Mouse (Mus musculus): ENCODE results near the gene Miip. TPM values are rescaled to one million over a fixed set of nuclear protein-coding genes. Genes with fewer than 3 reads are reported as not detected.

Gene Miip
- polyA plus RNA-seq (2012; rRNA removed): 78.7 and 87.3 TPM in 2 replicates

DNA sequence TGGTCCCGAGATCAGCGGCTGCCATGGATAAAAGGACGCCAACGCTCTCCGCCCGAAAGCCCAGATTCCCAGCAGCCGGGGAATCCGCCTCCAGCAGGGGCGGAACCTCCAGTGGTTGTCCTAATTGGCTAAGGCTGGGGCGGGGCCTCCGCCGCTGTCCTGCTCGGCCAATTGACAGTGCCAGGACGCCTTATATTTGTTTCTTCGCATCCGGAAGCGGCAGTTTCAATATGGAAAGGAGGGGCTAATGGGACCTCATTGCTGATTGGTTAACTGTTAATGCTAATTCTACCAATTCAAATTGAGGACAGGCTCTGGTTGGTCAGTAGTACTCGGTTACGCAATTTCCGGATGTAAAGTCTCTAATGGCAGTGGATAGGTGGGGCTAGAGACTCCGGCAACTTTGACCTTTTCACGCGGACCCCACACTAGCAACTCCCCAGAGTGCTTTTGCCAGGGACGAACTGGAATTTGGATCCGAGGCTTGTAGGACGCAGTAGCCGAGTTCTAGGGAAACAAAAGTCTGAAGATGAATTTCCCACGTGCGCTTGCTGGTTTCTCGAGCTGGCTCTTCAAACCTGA lies at the start of gene Miip, which contains the start of gene Fv1:
Gene Miip, minus strand, starts transcription at position 367 of the 582 bp plus-strand sequence.
Gene Fv1, plus strand, starts transcription at position 530 of the 582 bp plus-strand sequence.

DNA sequence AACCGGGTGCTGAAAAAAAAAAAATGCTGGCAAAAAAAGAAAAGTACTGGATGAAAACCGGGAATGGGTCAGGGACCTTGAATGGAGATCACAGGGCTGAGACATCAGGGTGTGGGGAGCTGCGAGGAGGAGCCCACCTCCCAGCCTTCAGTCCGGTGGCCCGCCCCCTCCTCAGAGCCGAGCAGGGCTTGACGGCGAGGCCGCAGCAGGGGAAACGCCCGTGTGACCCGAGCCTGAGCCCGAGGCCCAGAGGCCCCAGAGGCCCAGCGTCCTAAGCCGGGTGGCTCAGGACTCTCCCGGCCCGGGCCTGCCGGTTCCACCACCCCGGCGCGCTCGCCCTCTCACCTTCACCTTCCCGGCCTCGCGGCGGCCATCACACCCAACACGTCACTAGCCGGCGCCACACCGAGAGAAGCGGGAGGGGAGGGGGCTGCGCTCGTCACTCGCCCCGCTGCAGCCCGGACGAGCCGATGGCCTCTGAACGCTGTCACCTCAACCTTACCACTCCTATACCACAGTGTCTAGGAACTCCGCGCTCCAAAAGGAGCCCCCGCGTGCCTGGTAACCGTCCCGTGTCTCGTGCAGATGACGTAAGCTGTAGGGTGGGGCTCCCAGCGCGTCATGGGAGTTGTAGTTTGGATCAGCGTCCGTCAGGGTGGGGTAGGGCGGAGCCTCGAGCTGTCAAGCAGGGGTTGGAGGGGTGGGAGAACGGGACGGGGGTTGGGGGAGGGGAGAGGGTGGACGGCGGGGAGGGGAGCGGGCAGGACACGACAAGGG lies 35.9 kb upstream of the Miip start, which contains the start of gene Mfn2:
Gene Mfn2, minus strand, starts transcription at position 392 of the 777 bp plus-strand sequence.

DNA sequence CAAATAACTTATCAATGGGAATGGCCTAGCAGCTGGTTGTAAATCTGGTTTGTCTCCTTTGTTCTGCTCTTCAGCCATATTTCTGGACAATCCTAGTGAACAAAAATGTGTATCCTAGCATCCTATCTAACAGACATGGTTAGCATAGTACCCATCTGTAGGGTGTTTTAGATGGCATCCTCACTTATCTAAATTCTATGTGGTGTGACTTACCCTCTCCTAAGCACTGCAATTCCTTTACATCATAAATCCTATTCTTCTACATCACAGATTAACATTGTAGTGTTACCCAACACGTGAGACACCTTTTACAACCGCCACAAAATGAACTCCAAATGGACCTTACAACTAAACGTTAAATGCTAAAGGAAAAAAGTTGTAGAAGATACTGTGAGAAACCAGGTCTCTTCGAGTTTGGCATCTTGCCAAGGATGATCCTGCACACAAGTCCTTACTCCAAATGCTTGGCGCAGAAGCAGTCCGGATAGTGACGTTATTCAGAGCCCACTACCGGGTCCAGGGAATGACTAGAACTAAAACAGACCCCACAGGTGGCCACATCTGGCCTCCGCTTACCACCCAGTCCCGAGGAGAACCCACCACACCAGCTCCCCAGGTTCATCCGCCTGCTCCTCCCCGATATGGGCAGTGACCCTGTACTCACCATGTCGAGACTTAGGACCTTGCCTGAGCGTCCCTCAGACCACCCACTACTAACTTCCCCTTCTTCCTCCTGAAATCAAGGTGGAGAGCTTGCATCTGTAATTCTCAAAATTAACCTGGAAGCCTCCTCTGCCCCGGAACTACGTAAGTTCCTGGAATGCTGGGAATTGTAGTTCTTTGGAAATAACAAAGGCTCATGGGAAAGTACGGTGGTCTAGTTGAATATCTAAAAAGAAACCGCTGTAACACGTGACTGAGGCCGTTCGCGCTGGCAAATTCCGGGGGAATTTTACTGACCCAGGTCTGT lies 20.7 kb downstream of the Miip start, which contains the start of gene Zfp933:
Gene Zfp933, minus strand, starts transcription at position 753 of the 970 bp plus-strand sequence.

Other genes with a start within 250 kb of the Miip start
- gene Zfp979, start 226.3 kb downstream of the Miip start, polyA plus RNA-seq (2012; rRNA removed): 0.09 TPM in 1 of 2 replicates, not detected in the other
- not detected in 2 replicates for gene Zfp534, start 166.3 kb downstream of the Miip start, polyA plus RNA-seq (2012; rRNA removed)
- gene Zfp984, start 59.0 kb downstream of the Miip start, polyA plus RNA-seq (2012; rRNA removed): 0.16 and 0.18 TPM in 2 replicates
- 0.33 and 0.36 TPM in 2 replicates for gene Zfp933, start 20.4 kb downstream of the Miip start, polyA plus RNA-seq (2012; rRNA removed)
- gene Fv1, start 163 bp upstream of the Miip start, polyA plus RNA-seq (2012; rRNA removed): 0.87 and 1.2 TPM in 2 replicates
- gene Mfn2, start 35.9 kb upstream of the Miip start, polyA plus RNA-seq (2012; rRNA removed): 42.5 and 48.6 TPM in 2 replicates
- 58.8 and 82.3 TPM in 2 replicates for gene Plod1, start 68.0 kb upstream of the Miip start, polyA plus RNA-seq (2012; rRNA removed)
- 135 and 150 TPM in 2 replicates for gene 2510039O18Rik, start 72.1 kb upstream of the Miip start, polyA plus RNA-seq (2012; rRNA removed)
- not detected in 2 replicates for gene Nppb, start 117.0 kb upstream of the Miip start, polyA plus RNA-seq (2012; rRNA removed)
- 0.26 TPM in 1 of 2 replicates, not detected in the other for gene Nppa, start 131.9 kb upstream of the Miip start, polyA plus RNA-seq (2012; rRNA removed)
- gene Clcn6, start 170.0 kb upstream of the Miip start, polyA plus RNA-seq (2012; rRNA removed): 13.8 and 14.0 TPM in 2 replicates
- gene Mthfr, start 170.3 kb upstream of the Miip start, polyA plus RNA-seq (2012; rRNA removed): 48.6 and 54.9 TPM in 2 replicates
- 54.8 and 69.8 TPM in 2 replicates for gene Agtrap, start 219.2 kb upstream of the Miip start, polyA plus RNA-seq (2012; rRNA removed)

Measured in ovary, adult 2 months (tissue).